Mouse (Mus musculus): Measurements from ENCODE around the gene Gm49711. TPM values are rescaled to one million over a fixed set of nuclear protein-coding genes. Genes with fewer than 3 reads are reported as not detected.
A peak's percentile ranks its signal among the peaks of the same experiment; 100 is the strongest.

Gm49711 gene
- polyA plus RNA-seq, 1 experiment from 2014 or later = not detected

DNA sequence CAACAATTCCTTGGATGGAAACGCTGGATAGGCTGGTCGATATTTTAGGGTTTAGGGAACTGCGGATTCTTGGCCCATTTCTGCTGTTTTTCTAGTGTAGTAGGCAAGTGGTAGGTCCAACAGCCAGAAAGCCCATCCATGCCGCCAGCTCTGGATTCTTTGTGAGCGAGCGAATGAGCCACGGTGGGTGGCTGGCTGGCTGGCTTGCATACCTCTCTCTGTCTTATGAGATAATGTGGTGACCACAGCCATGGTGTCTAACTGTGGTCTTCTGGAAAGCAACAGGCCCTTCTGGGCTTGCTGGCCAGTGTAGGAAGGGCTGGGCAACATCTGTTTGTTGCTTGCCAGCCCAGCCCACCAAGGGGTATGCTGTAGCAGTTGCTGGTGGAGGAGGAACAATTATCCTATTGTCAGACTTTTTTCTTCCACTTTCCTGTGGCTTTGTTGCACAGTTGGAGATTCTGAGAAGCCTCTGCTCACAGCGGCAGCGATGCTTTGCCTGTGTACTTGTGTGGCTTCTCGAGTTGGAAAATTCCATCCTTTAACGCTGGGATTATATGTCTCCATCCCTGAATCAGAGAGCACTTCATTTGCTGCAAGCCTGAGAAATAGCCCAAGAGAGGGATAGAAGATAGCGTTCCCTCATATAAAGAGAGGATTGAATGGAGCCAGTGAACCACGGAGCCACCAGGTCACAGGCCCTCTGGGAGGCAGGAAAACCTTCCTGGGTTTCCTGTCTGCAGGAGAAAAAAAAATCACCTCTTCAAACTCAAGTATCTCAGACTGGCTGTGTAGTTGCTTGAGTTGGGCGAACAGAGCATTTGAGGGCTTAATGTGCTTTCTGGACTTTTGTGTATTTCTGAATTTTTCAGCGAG, 81.5 kb downstream of the Gm49711 start:
- Histone ChIP-seq H3K9me3 (ENCODE audit: control insufficient read depth, low read length) (no peaks in the 10 kb centered on the region; the same call in 1 of the 2 replicates), H3K27me3 (replicated peaks; ENCODE audit: control insufficient read depth, insufficient read depth, low read length) (no peaks in the 10 kb centered on the region), H3K27ac (ENCODE audit: low read depth) (no peak overlapping the region), H3K4me3 (ENCODE audit: low read depth, low read length) (no peak overlapping the region), H3K9ac (ENCODE audit: low read length) (no peak overlapping the region), H3K4me1 (replicated peaks; ENCODE audit: control insufficient read depth, insufficient read depth, low read length) (no peaks in the 10 kb centered on the region), H3K4me2 (ENCODE audit: low read length) (no peak overlapping the region), H3K36me3 (ENCODE audit: control insufficient read depth, insufficient read depth, low read length) (no peaks in the 10 kb centered on the region)
- ATAC-seq (replicated peaks; ENCODE audit: low FRiP score, low TSS enrichment, low read depth) (no peak), DNase-seq (ENCODE audit: low spot score) (no peak)
- WGBS = 76% methylated on average over 15 of the region's 15 CpGs

GRCm38 (mm10) chr16:92140328-92140727, 82.2 kb downstream of the Gm49711 start:
- Histone ChIP-seq H3K4me3 (ENCODE audit: low read depth, low read length) (no peak overlapping the region), H3K27me3 (replicated peaks; ENCODE audit: control insufficient read depth, insufficient read depth, low read length) (no peaks in the 10 kb centered on the region), H3K27ac (ENCODE audit: low read depth) (no peak overlapping the region), H3K36me3 (ENCODE audit: control insufficient read depth, insufficient read depth, low read length) (no peaks in the 10 kb centered on the region), H3K9ac (ENCODE audit: low read length) (no peak overlapping the region), H3K4me1 (replicated peaks; ENCODE audit: control insufficient read depth, insufficient read depth, low read length) (no peaks in the 10 kb centered on the region), H3K4me2 (ENCODE audit: low read length) (no peak overlapping the region), H3K9me3 (ENCODE audit: control insufficient read depth, low read length) (no peaks in the 10 kb centered on the region; the same call in 1 of the 2 replicates)
- 71% methylated on average over 9 of the region's 9 CpGs for WGBS
- ATAC-seq (replicated peaks; ENCODE audit: low FRiP score, low TSS enrichment, low read depth) (no peak), DNase-seq (ENCODE audit: low spot score) (no peak)

DNA sequence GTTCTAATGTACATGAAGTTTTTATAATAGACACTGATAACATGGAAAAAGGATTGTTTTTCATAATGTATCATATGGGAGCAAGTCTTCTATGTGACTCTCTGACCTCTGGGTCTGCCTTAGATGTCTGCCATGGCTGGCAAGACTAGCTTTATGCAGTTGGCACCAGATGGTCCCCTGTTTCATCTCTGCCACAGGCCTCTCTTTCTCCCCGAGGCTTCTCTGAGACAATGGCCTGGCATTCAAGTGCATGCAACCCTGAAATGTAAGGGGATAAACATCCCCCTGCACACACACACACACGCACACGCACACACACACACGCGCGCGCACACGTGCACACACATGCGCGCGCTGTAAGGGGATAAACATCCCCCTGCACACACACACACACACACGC, 82.9 kb downstream of the Gm49711 start:
- no peak for ATAC-seq (replicated peaks; ENCODE audit: low FRiP score, low TSS enrichment, low read depth)
- H3K9me3 ChIP-seq (ENCODE audit: control insufficient read depth, low read length) = no peaks in the 10 kb centered on the region; the same call in 1 of the 2 replicates
- no peak overlapping the region for H3K27ac ChIP-seq (ENCODE audit: low read depth)
- H3K4me2 ChIP-seq (ENCODE audit: low read length) = no peak overlapping the region
- H3K9ac ChIP-seq (ENCODE audit: low read length) = no peak overlapping the region
- H3K4me1 ChIP-seq (replicated peaks; ENCODE audit: control insufficient read depth, insufficient read depth, low read length) = no peaks in the 10 kb centered on the region
- no peaks in the 10 kb centered on the region for H3K27me3 ChIP-seq (replicated peaks; ENCODE audit: control insufficient read depth, insufficient read depth, low read length)
- no peak overlapping the region for H3K4me3 ChIP-seq (ENCODE audit: low read depth, low read length)
- 94% methylated on average over 12 of the region's 12 CpGs for WGBS
- DNase-seq (ENCODE audit: low spot score) = no peak
- no peaks in the 10 kb centered on the region for H3K36me3 ChIP-seq (ENCODE audit: control insufficient read depth, insufficient read depth, low read length)

DNA sequence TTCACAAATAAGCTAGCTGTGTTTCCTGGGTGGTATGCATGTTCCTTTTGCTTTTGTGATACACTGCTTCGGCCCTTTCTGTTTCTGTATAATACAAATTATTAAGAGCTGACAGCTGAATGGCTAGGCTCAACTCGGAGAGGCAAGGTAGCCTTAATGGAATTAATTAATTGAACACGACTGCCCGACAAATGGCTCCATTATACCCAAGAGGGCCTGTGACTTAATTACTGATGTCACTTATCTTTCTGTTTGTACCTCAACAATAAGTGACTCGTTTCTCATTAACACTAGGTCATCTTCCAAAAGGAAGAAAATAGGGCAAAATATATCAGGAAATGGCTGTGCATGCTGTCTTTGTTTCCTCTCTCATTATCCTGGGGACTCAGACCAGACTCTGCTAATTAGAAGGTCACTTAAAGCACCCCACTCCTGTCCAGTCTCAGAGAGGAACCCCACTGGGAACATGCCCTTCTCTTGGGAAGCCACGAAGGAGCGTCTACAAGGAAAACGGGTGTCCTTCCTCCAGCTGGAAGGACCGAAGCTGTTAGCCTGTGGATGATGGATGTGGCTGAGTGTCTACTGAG, 84.4 kb downstream of the Gm49711 start:
- no peak overlapping the region for H3K9ac ChIP-seq (ENCODE audit: low read length)
- DNase-seq (ENCODE audit: low spot score) = no peak
- H3K4me2 ChIP-seq (ENCODE audit: low read length) = no peak overlapping the region
- no peaks in the 10 kb centered on the region for H3K36me3 ChIP-seq (ENCODE audit: control insufficient read depth, insufficient read depth, low read length)
- H3K9me3 ChIP-seq (ENCODE audit: control insufficient read depth, low read length) = no peaks in the 10 kb centered on the region
- no peak overlapping the region for H3K4me3 ChIP-seq (ENCODE audit: low read depth, low read length)
- 62% methylated on average over 9 of the region's 9 CpGs for WGBS
- H3K27ac ChIP-seq (ENCODE audit: low read depth) = no peak overlapping the region
- no peaks in the 10 kb centered on the region for H3K4me1 ChIP-seq (replicated peaks; ENCODE audit: control insufficient read depth, insufficient read depth, low read length)
- no peaks in the 10 kb centered on the region for H3K27me3 ChIP-seq (replicated peaks; ENCODE audit: control insufficient read depth, insufficient read depth, low read length)
- no peak for ATAC-seq (replicated peaks; ENCODE audit: low FRiP score, low TSS enrichment, low read depth)

DNA sequence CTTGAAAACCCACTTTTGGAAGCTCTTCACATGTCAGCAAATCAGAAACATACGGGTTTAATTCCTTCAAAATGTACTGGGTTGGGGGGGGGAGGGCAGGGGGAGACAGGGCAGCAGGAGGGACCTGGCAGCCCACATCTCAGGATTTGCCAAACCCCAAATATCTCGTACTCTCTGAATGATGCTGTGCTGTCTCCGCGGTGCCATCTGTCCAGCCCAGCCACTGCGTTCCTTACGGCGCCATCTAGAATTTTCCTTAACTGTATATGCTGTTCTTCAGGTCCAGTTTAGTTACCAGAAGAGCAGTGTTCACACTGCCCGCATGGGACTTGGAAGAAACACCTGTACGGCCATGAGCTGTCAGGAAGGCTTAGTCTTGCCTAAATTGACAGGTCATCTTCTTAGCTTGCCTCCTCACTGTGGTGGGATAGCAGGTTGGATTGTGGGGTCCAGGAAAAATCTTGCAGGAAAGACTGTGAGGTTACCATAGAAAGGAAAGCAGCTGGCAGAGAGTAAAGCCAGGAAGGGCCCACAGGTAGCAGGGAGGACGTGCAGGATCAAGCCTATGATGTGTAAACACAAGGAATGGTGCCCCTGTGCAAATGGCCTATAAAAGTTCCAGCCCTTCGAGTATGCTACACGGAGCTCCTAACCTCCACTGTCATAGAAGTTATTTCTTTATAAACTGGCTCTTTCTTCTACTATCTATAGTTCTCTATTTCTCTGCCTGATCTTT, 89.7 kb downstream of the Gm49711 start:
- no peak overlapping the region for H3K4me3 ChIP-seq (ENCODE audit: low read depth, low read length)

DNA sequence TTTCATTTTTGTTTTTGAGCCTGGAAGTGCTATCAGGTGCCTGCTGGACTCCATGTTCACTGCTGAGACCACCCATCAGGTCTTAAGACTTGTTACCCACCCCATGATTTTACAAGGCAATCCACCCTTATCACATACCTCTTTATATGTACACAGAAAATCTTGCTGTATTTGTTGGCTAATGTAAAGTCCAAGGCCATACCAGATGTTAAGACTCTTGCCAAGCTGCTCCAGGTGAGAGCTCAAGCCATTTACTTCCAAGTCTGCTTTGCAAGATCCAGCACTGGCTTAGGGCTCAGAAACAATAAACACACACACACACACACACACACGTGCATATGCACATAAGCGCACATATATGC, 90.2 kb downstream of the Gm49711 start:
- H3K27ac ChIP-seq (ENCODE audit: low read depth) = peak overlapping the region; percentile 65; the same call in 1 of the 2 replicates
- no peak overlapping the region for H3K4me2 ChIP-seq (ENCODE audit: low read length)
- H3K36me3 ChIP-seq (ENCODE audit: control insufficient read depth, insufficient read depth, low read length) = no peaks in the 10 kb centered on the region
- H3K4me1 ChIP-seq (replicated peaks; ENCODE audit: control insufficient read depth, insufficient read depth, low read length) = 0 out of 2 replicates have a peak, but pooled peaks cover 3% of the 10 kb centered on the region
- 72% methylated on average over 2 of the region's 2 CpGs for WGBS
- no peaks in the 10 kb centered on the region for H3K9me3 ChIP-seq (ENCODE audit: control insufficient read depth, low read length)
- no peak overlapping the region for H3K9ac ChIP-seq (ENCODE audit: low read length)
- ATAC-seq (replicated peaks; ENCODE audit: low FRiP score, low TSS enrichment, low read depth) (peak; percentile 72), DNase-seq (ENCODE audit: low spot score) (no peak)
- H3K4me3 ChIP-seq (ENCODE audit: low read depth, low read length) = no peak overlapping the region
- no peaks in the 10 kb centered on the region for H3K27me3 ChIP-seq (replicated peaks; ENCODE audit: control insufficient read depth, insufficient read depth, low read length)

More for the DNA sequence above, 89.7 kb downstream of the Gm49711 start:
- Histone ChIP-seq H3K27ac (ENCODE audit: low read depth) (peak overlapping the region; percentile 65; the same call in 1 of the 2 replicates), H3K27me3 (replicated peaks; ENCODE audit: control insufficient read depth, insufficient read depth, low read length) (no peaks in the 10 kb centered on the region), H3K36me3 (ENCODE audit: control insufficient read depth, insufficient read depth, low read length) (no peaks in the 10 kb centered on the region), H3K9ac (ENCODE audit: low read length) (no peak overlapping the region), H3K9me3 (ENCODE audit: control insufficient read depth, low read length) (no peaks in the 10 kb centered on the region), H3K4me2 (ENCODE audit: low read length) (no peak overlapping the region), H3K4me1 (replicated peaks; ENCODE audit: control insufficient read depth, insufficient read depth, low read length) (0 out of 2 replicates have a peak, but pooled peaks cover 3% of the 10 kb centered on the region)
- DNase-seq (ENCODE audit: low spot score) (no peak), ATAC-seq (replicated peaks; ENCODE audit: low FRiP score, low TSS enrichment, low read depth) (peak; percentile 64; the same call in 1 of the 2 replicates)
- 79% methylated on average over 12 of the region's 12 CpGs for WGBS

- no peaks in the 10 kb centered on the region for H3K27me3 ChIP-seq (replicated peaks; ENCODE audit: control insufficient read depth, insufficient read depth, low read length)
- H3K9ac ChIP-seq (ENCODE audit: low read length) = no peak overlapping the region
- H3K4me3 ChIP-seq (ENCODE audit: low read depth, low read length) = no peak overlapping the region
- WGBS = 65% methylated on average over 4 of the region's 4 CpGs
- H3K27ac ChIP-seq (ENCODE audit: low read depth) = no peak overlapping the region
- H3K9me3 ChIP-seq (ENCODE audit: control insufficient read depth, low read length) = no peaks in the 10 kb centered on the region
- H3K4me2 ChIP-seq (ENCODE audit: low read length) = no peak overlapping the region
- no peak for DNase-seq (ENCODE audit: low spot score)
- no peak for ATAC-seq (replicated peaks; ENCODE audit: low FRiP score, low TSS enrichment, low read depth)
- 0 out of 2 replicates have a peak, but pooled peaks cover 3% of the 10 kb centered on the region for H3K4me1 ChIP-seq (replicated peaks; ENCODE audit: control insufficient read depth, insufficient read depth, low read length)
- H3K36me3 ChIP-seq (ENCODE audit: control insufficient read depth, insufficient read depth, low read length) = no peaks in the 10 kb centered on the region
These were observed 92.9 kb downstream of the Gm49711 start for GRCm38 (mm10) chr16:92150975-92151374.

DNA sequence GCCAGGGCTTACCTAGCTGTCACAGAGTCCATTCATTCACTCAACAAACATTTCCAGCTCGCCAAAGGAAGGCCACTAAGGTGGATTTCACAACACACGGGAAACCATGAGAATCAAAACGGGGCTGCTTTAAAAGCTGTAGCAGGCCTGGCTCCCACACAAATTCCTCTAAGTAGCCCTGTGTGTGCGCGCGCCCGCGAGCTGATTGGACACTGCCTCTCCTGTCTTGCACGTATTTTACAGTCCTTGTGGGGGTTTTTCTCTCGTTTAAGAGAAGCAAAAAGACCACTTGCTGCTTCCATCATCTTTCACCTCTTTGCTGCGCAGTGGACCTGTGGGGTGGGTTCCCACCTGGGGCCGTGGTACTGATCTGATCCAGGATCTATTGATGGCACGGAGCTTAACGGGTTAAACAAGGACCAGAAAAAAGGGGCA, 99.9 kb downstream of the Gm49711 start:
- DNase-seq (ENCODE audit: low spot score) (peak; percentile 72), ATAC-seq (replicated peaks; ENCODE audit: low FRiP score, low TSS enrichment, low read depth) (peak; percentile 63)
- peak overlapping the region; percentile 65; the same call in 1 of the 2 replicates for H3K27ac ChIP-seq (ENCODE audit: low read depth)
- WGBS = 2% methylated on average over 14 of the region's 14 CpGs
- no peaks in the 10 kb centered on the region for H3K27me3 ChIP-seq (replicated peaks; ENCODE audit: control insufficient read depth, insufficient read depth, low read length)
- no peaks in the 10 kb centered on the region for H3K36me3 ChIP-seq (ENCODE audit: control insufficient read depth, insufficient read depth, low read length)
- H3K4me1 ChIP-seq (replicated peaks; ENCODE audit: control insufficient read depth, insufficient read depth, low read length) = peaks cover 15% of the 10 kb centered on the region; the same call in 1 of the 2 replicates
- H3K9me3 ChIP-seq (ENCODE audit: control insufficient read depth, low read length) = no peaks in the 10 kb centered on the region
- H3K4me3 ChIP-seq (ENCODE audit: low read depth, low read length) = peak overlapping the region; percentile 51
- peak overlapping the region; percentile 71 for H3K4me2 ChIP-seq (ENCODE audit: low read length)
- peak overlapping the region; percentile 53 for H3K9ac ChIP-seq (ENCODE audit: low read length)
